Mouse (Mus musculus) forebrain, embryonic 14.5 days (tissue): ENCODE measurements around the gene Nedd4. TPM values are rescaled to one million over a fixed set of nuclear protein-coding genes. Genes with fewer than 3 reads are reported as not detected.

Experiments
- ATAC-seq: fragments of 200-750 bp; cut with Nextera tagmentation; 2 replicates; pipeline ENCODE4 v1.8.0; 2017; ENCODE audit warnings: mild to moderate bottlenecking, moderate library complexity
- DNase-seq: peaks from one replicate; pipeline ENCODE4 v3.0.0-alpha.2; 2015; ENCODE audit warnings: low spot score
- H3K27ac ChIP-seq: fragments of 300-500 bp; sonication (generic); 2 replicates; pipeline ENCODE4 v1.5.1; 2014; ENCODE audit warnings: low read depth, mild to moderate bottlenecking, control low read depth, low read length, moderate library complexity
- H3K27me3 ChIP-seq: fragments of 300-500 bp; sonication (generic); replicated peaks from 2 replicates; pipeline ENCODE4 v1.6.1; 2014; ENCODE audit warnings: low read length, control low read depth, mixed read lengths; ENCODE audit not compliant: control insufficient read depth, insufficient read depth
- H3K36me3 ChIP-seq: fragments of 300-500 bp; sonication (generic); 2 replicates; pipeline ENCODE4 v1.6.1; 2014; ENCODE audit warnings: low read length, control low read depth; ENCODE audit not compliant: control insufficient read depth, insufficient read depth
- H3K4me1 ChIP-seq: fragments of 300-500 bp; sonication (generic); 2 replicates; pipeline ENCODE4 v1.6.1; 2014; ENCODE audit warnings: antibody characterized with exemption, low read length, control low read depth; ENCODE audit not compliant: control insufficient read depth, insufficient read depth
- H3K4me2 ChIP-seq: fragments of 300-500 bp; sonication (generic); 2 replicates; pipeline ENCODE4 v1.6.1; 2014; ENCODE audit warnings: mild to moderate bottlenecking, control low read depth, low read length
- H3K4me3 ChIP-seq: fragments of 300-500 bp; sonication (generic); 2 replicates; pipeline ENCODE4 v1.5.1; 2014; ENCODE audit warnings: low read depth, low read length, control low read depth
- H3K9ac ChIP-seq: fragments of 300-500 bp; sonication (generic); 2 replicates; pipeline ENCODE4 v1.6.1; 2014; ENCODE audit warnings: mild to moderate bottlenecking, low read length, control low read depth, moderate library complexity
- H3K9me3 ChIP-seq: fragments of 300-500 bp; sonication (generic); replicated peaks from 2 replicates; pipeline ENCODE4 v1.6.1; 2016; ENCODE audit warnings: low read length, control low read depth, mixed read lengths; ENCODE audit not compliant: control insufficient read depth
- WGBS: fragments of 180-500 bp; shearing (Covaris S2); extraction: QIAGEN DNeasy Blood & Tissue Kit; methylation state at CpG from one replicate; pipeline ENCODE4 v1.1.7; 2014; 5-methylcytosine and 5-hydroxymethylcytosine counted together
- polyA plus RNA-seq: library from polyadenylated mRNA; unstranded; fragments of >200 nt; fragmentation: Nextera tagmentation; extraction: Ambion mirVana; gene quantifications from 2 replicates; pipeline ENCODE4 v1.2.1, GENCODE M21; 2014

The Nedd4 gene
- polyA plus RNA-seq, 1 experiment from 2014 or later: 437 TPM

GRCm38 (mm10) chr9:72746278-72746677 is 84.1 kb downstream of the Nedd4 start:
- no peak for DNase-seq
- no peak overlapping the region for H3K9ac ChIP-seq
- H3K9me3 ChIP-seq: no peaks in the 10 kb centered on the region
- WGBS: 87% methylated on average over 5 of the region's 5 CpGs
- H3K36me3 ChIP-seq: peaks cover 82% of the 10 kb centered on the region
- no peak for ATAC-seq
- no peak overlapping the region for H3K4me2 ChIP-seq
- H3K27me3 ChIP-seq: no peaks in the 10 kb centered on the region
- H3K27ac ChIP-seq: no peak overlapping the region
- no peak overlapping the region for H3K4me3 ChIP-seq
- H3K4me1 ChIP-seq: no peaks in the 10 kb centered on the region

GRCm38 (mm10) chr9:72750272-72750671 is 88.1 kb downstream of the Nedd4 start:
- Histone ChIP-seq H3K9ac (no peak overlapping the region), H3K4me1 (no peaks in the 10 kb centered on the region), H3K4me2 (no peak overlapping the region), H3K9me3 (no peaks in the 10 kb centered on the region), H3K27ac (no peak overlapping the region), H3K36me3 (peaks cover 44% of the 10 kb centered on the region), H3K4me3 (no peak overlapping the region), H3K27me3 (no peaks in the 10 kb centered on the region)
- 74% methylated on average over 2 of the region's 2 CpGs for WGBS
- peak; percentile 16; the same call in 1 of the 2 replicates for ATAC-seq
- no peak for DNase-seq

DNA sequence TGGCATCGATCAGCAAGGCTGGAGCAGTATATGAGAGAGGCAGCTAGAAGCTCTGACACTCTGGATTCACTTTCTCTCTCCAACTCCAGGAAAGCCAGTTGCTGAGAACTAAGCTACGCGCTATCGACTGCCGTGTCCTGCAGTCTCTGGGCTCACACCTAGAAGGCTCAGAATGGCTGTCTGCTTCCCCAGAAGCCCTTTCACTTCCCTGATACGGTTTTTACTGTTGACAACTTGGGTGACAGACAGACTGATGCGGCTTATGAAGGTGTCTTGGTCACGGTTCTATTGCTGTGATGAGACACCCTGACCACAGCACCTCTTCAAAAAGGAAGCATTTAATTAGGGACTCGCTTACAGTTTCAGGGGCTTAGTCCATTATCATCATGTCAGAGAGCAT is 90.5 kb downstream of the Nedd4 start:
- no peak for ATAC-seq
- 77% methylated on average over 9 of the region's 9 CpGs for WGBS
- DNase-seq: no peak
- Histone ChIP-seq H3K36me3 (peaks cover 20% of the 10 kb centered on the region), H3K4me1 (no peaks in the 10 kb centered on the region), H3K27me3 (no peaks in the 10 kb centered on the region), H3K4me3 (no peak overlapping the region), H3K9me3 (no peaks in the 10 kb centered on the region), H3K4me2 (no peak overlapping the region), H3K9ac (no peak overlapping the region), H3K27ac (no peak overlapping the region)

DNA sequence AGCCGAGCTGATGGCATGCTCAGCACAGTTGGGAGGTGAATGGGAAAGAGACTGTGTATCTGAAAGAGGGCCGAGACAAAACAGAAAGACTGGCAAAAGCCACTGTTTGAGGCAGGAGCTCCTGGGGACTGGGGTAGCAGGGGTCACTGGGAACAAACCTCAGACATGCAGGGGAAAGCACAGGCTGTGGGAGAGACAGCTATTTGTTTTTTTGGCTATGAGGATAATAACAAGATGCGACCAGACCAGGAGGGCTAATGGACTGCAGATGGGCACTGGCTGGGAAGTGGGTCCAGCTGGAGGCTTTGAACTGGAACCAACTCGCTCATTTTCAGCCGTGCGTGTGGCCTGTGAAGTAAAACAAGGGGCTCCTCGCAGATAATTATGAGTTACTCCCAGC is 91.6 kb downstream of the Nedd4 start:
- H3K4me3 ChIP-seq: no peak overlapping the region
- no peak overlapping the region for H3K27ac ChIP-seq
- DNase-seq (peak; percentile 59), ATAC-seq (0 out of 2 replicates have a peak, but pooled peaks have one; percentile 30)
- peaks cover 9% of the 10 kb centered on the region for H3K36me3 ChIP-seq
- H3K4me2 ChIP-seq: no peak overlapping the region
- no peak overlapping the region for H3K9ac ChIP-seq
- no peaks in the 10 kb centered on the region for H3K27me3 ChIP-seq
- no peaks in the 10 kb centered on the region for H3K4me1 ChIP-seq
- WGBS: 14% methylated on average over 7 of the region's 7 CpGs
- H3K9me3 ChIP-seq: no peaks in the 10 kb centered on the region

- Histone ChIP-seq H3K9ac (no peak overlapping the region), H3K9me3 (no peaks in the 10 kb centered on the region), H3K27me3 (no peaks in the 10 kb centered on the region), H3K36me3 (no peaks in the 10 kb centered on the region), H3K27ac (no peak overlapping the region), H3K4me1 (no peaks in the 10 kb centered on the region), H3K4me3 (no peak overlapping the region), H3K4me2 (no peak overlapping the region)
- DNase-seq: no peak
- whole genome bisulfite sequencing: 88% methylated on average over 5 of the region's 5 CpGs
- no peak for ATAC-seq
Measured at GRCm38 (mm10) chr9:72757143-72757542, 95.0 kb downstream of the Nedd4 start.

- H3K4me2 ChIP-seq: no peak overlapping the region
- WGBS: 73% methylated on average over 8 of the region's 8 CpGs
- ATAC-seq: no peak
Measured at GRCm38 (mm10) chr9:72758705-72759131, 96.6 kb downstream of the Nedd4 start.

DNA sequence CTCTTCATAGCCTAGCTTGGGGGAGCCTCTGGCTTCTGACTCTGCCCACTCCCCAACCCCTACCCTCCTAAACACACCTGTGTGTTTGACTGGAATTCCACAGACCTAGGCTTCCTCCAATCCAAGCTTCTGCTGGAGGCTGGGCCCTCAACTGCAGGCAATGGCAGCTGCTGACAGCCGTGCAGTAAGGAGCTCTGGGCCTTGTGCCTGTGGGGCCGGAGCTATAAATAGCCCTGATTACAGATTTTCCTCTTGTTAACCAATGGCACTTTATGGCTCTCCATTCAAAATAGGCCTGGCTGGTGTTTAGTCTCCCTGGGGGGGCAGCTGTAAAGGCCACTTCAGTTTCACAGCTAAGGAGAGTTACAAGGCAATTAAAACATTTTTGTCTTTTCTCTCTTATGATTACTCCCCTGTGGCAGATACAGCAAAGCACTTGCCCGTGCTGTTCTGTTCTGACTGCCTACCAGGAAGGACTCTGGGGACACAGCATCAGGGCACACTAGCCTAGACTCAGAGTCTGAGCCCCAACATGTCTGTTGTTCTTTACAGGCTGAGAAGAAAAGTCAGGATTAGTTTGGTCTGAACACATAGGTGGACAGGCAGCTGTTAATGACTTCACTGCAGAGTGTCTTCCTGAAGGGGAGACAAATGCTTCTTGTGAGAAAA is 101.0 kb downstream of the Nedd4 start:
- Histone ChIP-seq H3K4me1 (no peaks in the 10 kb centered on the region), H3K9me3 (no peaks in the 10 kb centered on the region), H3K4me3 (no peak overlapping the region), H3K4me2 (no peak overlapping the region), H3K36me3 (no peaks in the 10 kb centered on the region), H3K9ac (no peak overlapping the region), H3K27me3 (no peaks in the 10 kb centered on the region), H3K27ac (no peak overlapping the region)
- peak; percentile 74 for DNase-seq
- WGBS: 8% methylated on average over 3 of the region's 3 CpGs
- peak; percentile 74 for ATAC-seq

More at GRCm38 (mm10) chr9:72758705-72759131, 96.6 kb downstream of the Nedd4 start:
- DNase-seq: no peak
- H3K36me3 ChIP-seq: no peaks in the 10 kb centered on the region
- H3K4me3 ChIP-seq: no peak overlapping the region
- H3K27ac ChIP-seq: no peak overlapping the region
- no peaks in the 10 kb centered on the region for H3K4me1 ChIP-seq
- no peaks in the 10 kb centered on the region for H3K27me3 ChIP-seq
- H3K9me3 ChIP-seq: no peaks in the 10 kb centered on the region
- no peak overlapping the region for H3K9ac ChIP-seq

- Histone ChIP-seq H3K9ac (peak overlapping the region; percentile 70), H3K4me2 (peak overlapping the region; percentile 68), H3K9me3 (no peaks in the 10 kb centered on the region), H3K27ac (0 out of 2 replicates have a peak overlapping the region, but pooled peaks have one; percentile 27), H3K4me3 (peak overlapping the region; percentile 30), H3K4me1 (no peaks in the 10 kb centered on the region), H3K27me3 (no peaks in the 10 kb centered on the region), H3K36me3 (no peaks in the 10 kb centered on the region)
- peak; percentile 76 for ATAC-seq
- WGBS: 1% methylated on average over 17 of the region's 17 CpGs
- DNase-seq: peak; percentile 94
Measured at GRCm38 (mm10) chr9:72766789-72767349, 104.7 kb downstream of the Nedd4 start.

GRCm38 (mm10) chr9:72775022-72775421 is 112.9 kb downstream of the Nedd4 start:
- Histone ChIP-seq H3K9me3 (no peaks in the 10 kb centered on the region), H3K36me3 (no peaks in the 10 kb centered on the region), H3K27me3 (no peaks in the 10 kb centered on the region), H3K4me1 (no peaks in the 10 kb centered on the region), H3K27ac (no peak overlapping the region), H3K4me2 (no peak overlapping the region), H3K4me3 (no peak overlapping the region), H3K9ac (no peak overlapping the region)
- no peak for DNase-seq
- ATAC-seq: no peak
- WGBS: 77% methylated on average over 3 of the region's 4 CpGs
